Mouse (Mus musculus) 3T3-L1 (cell line): Measurements from ENCODE around the gene Rpl27.
"Not testable (repeated sequence)": the region's sequence is repeated elsewhere in the genome, so short reads cannot be mapped to it uniquely, and the experiment has no call there.

Experiments used
- DNase-seq: peaks from one replicate; pipeline ENCODE4 v3.0.0-alpha.2; 2015; ENCODE audit warnings: low read depth, low spot score

Rpl27 gene

DNA sequence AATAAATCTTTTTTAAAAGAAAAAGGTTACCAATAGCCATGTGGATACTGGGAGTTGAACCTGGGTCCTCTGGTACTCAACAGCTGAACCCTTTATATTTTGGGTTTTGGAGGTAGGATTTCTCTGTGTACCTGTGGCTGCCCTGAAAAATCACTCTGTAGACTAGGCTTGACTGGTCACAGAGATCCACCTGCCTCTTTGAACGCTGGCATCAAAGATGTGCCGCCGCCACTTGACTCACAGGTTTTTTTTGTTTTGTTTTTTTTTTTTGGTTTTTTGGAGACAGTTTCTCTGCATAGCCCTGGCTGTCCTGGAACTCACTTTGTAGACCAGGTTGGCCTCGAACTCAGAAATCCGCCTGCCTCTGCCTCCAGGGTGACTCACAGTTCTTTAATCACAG is 5.7 kb downstream of the Rpl27 start:
- DNase-seq: no peak

DNA sequence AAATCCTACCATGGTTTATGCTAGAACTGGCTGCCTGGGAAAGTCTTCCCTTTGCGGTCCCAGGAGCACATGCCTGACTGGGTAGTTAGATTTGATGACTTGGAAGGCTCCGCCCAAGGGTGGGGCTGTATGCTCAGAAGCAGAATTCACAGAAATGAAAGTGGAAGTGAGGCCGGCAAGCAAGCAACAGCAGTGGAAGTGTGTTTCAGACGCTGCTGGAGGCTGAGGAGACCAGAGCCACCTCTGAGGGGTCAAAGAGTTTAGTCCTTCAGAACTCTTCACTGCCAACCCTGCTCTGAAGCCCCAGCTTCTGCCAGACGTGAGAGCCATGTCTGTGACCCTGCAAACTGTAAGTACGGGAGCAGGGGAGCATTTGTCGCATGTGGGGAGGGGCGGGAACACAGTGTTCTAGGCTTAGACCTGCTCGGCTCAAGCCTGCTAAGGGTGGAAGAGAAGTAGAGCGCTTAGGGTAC is 6.2 kb downstream of the Rpl27 start, which contains the start of gene Ifi35:
TSS of gene Ifi35 (plus strand) at position 134 of the 473 bp plus-strand sequence.
- DNase-seq: peak; percentile 98

DNA sequence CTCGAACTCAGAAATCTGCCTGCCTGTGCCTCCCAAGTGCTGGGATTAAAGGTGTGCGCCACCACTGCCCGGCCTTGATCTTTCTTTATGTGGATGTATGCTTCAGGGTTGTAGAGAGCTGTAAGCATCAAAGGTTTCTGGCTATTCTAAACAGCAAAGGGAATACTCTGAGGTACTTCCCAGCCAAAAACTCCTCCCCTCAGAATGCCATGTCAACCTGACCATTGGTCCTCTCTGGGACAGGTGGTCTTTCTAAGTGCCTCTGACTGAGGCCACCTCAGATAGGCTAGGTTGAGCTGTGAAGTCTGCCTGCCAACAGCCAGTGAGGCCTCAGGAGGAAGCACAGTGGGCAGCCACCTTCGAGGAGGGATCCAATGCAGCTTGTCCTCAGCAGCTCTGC is 6.8 kb downstream of the Rpl27 start:
- DNase-seq: peak; percentile 52

DNA sequence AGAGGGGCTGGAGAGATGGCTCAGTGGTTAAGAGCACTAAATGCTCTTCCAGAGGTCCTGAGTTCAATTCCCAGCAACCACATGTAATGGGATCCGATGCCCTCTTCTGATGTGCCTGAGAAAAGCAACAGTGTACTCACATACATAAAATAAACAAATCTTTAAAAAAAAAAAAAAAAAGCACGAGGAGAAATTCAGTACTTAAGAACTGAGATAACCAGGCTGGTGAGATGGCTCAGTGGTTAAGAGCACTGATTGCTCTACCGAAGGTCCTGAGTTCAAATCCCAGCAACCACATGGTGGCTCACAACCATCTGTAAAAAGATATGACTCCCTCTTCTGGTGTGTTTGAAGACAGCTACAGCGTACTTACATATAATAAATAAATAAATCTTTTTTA is 7.5 kb downstream of the Rpl27 start:
- not testable (repeated sequence) for DNase-seq

DNA sequence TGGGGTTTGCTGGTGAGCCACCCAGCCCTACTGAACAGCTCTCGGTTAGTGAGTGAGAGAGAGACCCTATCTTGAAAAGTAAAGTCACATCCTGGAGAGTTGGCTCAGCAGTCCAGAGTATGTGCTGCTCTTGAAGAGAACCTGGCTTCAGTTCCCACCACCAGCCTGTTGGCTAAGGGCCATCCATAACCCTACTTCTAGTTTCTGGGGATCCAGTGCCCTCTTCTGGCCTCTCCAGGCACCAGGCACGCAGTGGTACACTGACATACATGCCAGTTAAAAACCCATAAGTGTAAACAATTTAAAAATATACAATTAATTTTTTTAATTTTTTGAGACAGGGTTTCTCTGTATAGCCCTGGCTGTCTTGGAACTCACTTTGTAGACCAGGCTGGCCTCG is 8.3 kb downstream of the Rpl27 start:
- DNase-seq: peak; percentile 60

DNA sequence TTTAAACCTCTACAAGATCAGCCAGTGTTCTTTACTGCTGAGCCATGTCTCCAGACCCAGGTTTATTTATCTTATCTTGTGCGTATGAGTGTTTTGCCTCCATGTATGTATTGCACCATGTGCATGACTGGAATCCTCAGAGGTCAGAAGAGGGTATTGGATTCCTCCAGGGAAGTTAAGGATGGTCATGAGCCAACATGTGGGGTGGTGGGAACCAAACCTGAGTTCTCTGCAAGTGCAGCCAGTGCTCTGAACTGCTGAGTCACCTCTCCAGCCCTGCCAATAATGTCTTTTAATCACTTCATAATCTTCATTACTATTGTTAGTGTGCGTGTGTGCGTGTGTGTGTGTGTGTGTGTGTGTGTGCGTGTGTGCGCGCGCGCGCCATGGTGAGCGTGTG is 9.4 kb downstream of the Rpl27 start:
- DNase-seq: peak; percentile 34

DNA sequence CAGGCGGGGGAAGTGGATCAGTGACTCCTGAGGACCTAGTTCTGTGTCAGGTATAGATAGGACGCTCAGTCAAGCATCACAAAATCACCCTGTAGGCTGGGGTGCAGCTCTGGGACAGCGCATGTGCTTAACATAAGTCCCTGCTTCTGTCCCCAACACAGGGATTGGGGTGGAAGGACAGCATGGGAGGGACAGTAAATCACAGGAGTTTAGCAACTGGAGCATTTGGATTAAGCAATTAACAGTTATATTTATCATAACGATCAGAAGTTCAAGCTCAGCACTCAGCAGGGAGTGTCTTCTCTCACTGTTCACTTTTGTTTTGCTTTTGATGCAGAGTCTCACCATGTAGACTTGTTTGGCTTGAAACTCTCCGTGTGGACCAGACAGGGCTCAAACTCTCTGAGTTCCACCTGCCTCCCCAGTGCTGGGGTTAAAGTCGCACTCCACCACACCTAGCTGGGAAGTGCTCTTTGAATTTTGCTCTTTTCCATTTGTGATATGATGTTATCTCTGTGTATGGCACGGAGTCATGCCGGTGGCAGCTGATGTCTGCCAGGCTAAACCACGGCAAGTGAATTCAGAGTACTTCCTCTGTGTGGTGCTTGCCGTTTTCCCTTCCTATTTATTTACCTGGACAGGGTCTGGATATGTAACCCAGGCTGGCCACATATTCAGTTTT is 10.1 kb downstream of the Rpl27 start:
- DNase-seq: no peak

DNA sequence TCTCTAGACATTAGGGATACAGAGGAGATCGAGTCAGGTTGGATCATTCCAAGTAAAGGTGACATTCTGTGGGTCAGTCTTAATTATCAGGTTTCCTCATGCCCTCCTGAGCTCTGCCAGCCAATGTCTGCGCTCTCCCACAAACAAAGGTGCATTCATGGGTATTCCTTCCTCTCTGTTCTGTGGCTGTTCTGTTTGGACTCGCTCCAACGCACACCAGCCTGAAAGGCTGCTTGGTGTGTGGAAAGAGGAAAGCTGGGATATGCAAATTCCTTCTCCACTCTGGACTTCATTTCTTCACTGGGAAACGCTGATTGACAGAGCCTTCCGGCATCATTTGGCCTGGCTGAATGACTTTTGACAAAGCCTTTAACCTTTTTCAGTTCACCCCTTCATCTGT is 12.6 kb downstream of the Rpl27 start:
- DNase-seq: peak; percentile 54

DNA sequence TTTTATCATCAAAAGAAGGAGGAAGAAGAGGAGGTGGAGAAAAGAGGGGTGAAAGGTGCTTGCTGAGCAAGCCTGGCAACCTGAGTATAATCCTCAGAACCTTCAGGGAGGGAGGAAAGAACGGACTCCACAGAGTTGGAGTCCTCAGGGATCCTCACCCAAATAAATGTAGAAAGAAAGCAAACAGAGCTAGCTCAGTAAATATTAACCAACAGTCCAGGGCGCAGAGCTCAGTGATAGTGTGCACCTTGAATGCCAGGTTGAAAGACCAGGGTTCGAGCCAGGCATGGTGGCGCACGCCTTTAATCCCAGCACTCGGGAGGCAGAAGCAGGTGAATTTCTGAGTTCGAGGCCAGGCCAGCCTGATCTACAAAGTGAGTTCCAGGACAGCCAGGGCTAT is 13.5 kb downstream of the Rpl27 start:
- no peak for DNase-seq

DNA sequence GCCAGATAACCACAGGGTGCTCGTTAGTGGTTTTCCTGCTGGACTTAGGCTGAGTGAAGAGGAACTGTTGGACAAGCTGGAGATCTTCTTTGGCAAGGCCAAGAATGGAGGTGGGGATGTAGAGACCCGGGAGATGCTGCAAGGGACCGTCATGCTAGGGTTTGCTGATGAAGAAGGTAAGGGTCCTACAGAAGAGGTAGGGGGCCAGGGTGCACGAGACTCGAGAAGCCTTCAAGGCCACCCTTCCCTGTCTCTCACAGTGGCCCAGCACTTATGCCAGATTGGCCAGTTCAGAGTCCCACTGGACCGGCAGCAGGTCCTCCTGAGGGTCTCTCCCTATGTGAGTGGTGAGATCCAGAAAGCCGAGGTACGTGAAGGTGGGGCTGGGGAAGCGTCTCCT is 15.5 kb downstream of the Rpl27 start:
- no peak for DNase-seq

DNA sequence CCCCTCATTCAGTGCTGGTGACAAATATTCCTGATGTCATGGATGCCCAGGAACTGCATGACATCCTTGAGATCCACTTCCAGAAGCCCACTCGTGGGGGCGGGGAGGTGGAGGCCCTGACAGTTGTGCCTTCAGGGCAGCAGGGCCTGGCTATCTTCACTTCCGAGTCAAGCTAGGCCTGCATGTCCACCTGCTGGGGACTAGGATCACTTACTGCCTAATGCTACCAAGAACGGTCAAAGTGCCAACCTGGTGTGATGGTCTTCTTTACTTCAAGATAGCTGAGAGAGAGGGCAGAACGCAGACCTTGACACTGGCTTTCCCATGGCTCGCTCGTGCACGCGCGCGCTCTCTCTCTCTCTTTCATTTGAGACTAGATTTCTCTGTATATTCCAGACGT is 16.1 kb downstream of the Rpl27 start:
- DNase-seq: no peak

DNA sequence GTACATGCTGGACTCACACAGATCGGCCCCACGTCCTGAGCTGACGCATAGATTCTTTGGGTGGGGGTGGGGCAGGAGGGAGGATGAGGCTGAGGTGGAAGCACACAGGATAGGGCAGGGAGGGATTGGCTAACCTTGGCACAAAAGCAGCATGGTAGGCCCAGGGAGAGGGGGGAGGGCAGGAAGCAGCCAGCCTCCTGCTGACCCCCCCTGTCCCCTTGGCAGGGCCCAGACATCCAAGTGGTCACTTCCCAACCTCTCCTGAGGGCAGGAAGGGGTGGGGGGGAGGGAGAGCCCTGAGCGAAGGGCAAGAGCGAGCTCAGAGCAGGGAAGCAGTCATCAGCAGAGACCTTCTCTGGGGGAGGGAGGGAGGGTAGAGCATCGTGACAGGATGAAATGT is 17.6 kb downstream of the Rpl27 start:
- DNase-seq: no peak

DNA sequence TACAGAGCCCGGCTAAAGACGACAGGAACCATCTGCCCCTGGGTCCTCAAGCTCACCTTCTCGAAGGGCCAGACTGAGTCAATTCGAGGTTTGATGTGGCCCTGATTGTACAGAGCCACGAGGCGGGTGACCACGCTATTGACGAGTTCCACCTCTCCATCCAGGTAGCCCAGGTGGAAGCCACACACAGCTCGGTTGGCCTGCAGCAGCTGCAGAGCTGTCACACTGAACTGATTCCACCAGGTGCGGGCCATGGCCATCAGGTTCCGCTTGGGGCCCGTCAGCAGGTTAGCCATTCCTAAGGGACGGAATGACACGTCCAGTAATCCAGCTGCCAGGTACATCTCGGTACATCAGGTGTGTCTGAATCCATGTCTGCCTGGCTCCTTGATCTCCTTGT is 18.2 kb downstream of the Rpl27 start:
- no peak for DNase-seq

DNA sequence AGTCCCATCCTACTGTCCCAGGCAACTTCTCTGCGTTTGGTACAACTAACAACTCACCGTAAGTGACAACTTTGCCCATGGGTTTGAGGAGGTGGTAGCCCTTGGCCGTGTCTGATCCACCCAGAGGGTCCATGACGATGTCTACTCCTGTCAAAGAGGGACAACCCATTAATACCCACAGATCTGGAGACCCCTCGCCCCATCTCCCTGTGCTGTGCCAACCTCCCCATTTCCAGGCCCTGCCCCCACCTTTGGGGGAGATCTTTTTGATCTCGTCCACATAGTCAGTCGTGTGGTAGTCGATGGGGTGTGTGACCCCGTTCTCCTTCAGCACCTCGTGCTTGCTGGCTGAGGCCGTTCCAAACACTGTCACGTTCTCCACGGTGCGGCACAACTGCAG is 20.0 kb downstream of the Rpl27 start:
- no peak for DNase-seq

DNA sequence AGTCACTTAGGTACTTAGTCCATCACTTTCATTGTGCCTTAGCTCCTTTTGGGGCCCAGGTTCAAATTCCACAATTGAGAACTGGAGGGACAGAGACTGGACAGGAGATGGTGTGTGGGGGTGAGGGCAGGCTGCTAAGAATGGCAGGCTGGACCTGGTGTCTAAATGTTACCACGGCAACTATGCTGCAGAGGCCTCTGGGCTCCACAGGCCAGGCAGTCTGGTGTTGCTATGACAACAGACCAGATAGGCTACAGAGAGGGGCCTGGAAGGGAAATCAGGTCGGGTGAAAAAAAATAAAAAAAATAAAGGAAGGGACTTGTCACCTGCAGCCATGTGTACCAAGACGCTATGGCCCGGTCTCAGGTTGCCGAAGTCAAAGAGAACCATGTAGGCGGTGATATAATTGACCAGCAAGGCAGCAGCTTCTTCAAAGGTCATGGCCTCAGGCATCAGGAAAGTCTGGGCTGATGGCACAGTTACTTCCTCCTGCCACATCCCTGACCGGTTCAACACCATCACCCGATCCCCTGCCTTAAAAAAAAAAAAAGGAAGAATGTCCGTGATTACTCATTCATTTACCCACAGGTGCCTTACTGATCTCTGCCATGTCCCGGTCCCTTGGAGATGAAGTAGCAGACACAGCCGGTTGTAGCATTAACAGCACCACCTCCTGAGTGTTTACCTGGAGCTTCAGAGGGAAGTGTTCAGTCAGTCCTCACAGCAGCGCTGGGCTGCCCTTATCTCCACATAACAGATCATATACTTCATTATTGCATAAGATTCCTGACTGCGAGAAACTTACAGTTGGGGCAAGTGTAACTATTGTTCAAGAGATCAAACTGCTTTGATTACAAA is 20.7 kb downstream of the Rpl27 start:
- DNase-seq: no peak

DNA sequence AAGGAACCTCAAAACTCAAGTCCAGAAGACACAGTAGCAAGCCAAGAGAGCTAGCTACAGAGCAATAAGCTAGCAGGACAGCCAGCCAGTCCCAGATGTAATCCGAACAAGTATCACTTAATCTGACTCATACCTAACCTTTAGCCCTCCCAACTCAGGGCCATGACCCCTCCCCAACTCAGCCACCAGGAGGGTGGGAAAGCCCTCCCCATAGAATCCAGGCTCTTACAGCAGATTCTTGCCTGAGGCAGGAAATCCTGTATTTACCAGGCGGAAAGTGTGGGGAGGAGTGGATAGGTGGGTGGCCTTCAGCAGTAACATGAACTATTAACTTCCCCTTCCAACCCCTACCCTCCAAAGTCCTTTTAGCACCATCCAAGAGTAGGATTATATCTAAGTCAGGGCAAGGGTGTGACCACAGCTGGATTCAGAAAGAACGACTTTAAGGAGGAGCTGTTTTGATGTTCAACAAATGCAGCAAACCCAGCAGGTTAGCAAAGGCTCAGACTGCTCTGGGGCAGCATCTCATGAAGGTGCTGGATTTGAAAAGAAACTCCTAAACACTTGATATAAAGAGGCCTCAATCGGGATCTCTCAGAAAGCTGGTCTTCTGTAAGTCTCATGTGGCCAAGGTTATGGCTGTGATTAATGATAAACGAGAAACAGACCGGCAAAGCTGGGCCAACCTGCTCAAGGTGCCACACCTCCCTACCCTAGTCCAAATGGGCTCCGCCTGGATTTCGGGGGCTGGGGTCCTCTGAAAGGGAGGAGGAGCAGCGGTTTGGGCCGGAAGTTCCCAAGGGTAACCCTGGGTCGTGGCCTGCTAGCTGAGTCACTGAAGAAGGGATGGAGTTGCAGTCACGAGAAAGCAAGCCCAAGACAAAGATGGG is 22.4 kb downstream of the Rpl27 start, which contains the start of gene Rnd2:
TSS of gene Rnd2 (plus strand) at position 789 of the 890 bp plus-strand sequence.
- DNase-seq: peak; percentile 62

DNA sequence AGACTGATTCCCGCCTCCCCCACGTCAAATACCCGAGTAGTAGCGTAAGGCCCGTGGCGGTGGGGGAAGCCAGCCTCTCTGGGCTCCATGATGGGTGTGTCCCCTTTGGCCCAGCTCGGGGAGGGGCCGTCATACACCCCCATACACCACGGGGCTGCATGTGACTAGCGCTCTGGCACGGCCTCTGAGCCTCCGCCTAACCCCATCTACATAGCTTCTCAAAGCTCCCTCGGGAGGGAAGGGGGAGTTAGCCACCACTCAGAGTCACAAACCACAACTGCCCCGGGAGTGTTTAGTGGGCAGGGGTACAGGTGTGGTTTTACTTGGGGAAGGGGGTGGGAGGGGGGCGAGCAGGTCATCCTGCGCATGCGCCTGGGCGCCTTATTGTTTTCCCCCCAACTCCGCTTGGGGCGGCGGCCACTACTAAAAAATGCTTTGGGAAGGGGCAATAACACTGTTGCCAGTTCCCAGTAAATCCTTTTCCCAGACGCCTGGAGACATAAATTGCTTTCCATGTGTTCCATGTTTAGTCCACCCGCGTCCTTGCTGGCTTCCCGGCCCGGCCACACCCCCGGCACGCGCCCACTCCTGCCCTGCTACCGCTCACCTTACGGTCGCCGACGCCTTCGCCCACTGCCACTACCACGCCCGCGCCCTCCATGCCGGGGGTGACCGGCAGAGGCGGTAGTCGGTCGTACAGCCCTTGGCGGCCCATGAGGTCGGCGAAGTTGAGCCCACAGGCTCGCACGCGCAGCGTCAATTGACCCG is 23.2 kb downstream of the Rpl27 start:
- peak; percentile 90 for DNase-seq

DNA sequence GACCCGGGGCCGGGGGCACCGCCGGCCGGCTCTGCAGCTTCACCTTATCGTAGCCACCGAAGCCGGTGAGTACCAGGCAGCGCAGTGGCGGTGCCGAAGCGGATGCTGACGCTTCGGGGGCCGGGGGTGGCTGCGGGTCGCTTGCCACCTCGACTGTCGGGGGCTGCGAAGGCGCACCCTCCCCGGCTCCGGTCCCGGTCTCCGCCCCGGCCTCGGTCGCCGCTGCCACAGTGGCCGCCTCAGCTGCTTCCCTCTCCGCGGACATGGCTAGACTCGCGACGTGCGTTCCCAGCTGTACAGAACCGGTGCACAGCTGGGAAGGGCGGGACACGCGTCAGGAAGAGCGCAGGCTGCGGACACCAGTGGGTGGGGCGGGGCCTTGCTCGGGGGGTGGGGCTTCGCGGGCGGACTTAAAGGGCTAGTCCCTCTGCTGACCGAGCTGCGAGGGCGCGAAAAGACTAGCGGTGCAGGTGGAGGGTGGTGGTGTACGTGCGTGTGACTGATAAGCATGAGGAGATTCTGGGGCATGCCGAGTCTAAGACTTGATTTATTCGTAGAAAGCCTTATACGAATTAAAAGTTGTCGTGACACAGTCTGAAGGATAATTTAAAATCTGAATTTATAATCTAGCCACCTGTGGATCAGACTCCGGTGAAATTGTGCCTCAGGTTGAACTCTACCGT is 23.9 kb downstream of the Rpl27 start, which contains the start of gene Vat1:
TSS of gene Vat1 (minus strand) at position 362 of the 683 bp plus-strand sequence.
- peak; percentile 80 for DNase-seq

DNA sequence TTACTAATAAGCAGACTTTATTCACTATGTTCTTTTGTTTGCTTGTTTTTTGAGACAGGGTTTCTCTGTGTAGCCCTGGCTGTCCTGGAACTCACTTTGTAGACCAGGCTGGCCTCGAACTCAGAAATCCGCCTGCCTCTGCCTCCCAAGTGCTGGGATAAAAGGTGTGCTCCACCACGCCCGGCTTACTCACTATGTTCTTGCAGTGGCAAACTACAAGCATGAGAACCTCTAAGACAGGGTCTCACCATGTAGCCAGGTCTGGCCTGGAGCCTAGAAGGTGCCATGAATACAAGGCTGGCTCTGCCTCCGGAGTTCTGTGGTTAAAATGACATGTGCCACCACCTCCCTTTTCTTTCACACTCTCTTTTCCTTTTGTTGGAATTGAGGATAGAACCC is 24.5 kb downstream of the Rpl27 start:
- not testable (repeated sequence) for DNase-seq
